Mouse (Mus musculus) adipocyte (in vitro differentiated cells): ENCODE results near the gene Fkbp14.

Experiments
- DNase-seq: peaks from one replicate; pipeline ENCODE4 v3.0.0-alpha.2; 2016; ENCODE audit warnings: low spot score

Fkbp14 gene

DNA sequence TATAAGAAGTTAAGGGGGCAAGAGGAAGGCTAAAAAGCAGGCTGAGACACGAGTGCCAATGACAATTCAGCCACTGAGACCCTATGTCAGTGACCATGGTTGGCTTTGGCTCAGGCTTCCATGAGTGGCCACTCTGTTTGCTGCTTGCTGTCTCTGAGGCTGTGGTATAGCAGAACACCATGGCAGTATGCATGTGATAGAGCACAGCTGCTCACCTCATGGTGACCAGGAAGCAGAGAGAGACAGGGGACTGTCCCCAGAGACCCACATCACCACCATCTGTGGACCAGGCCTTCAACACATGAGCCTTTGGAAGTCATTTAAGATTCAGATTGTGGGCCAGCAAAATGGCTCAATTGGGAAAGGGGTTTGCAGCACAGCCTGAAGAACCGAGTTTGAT is 53.5 kb downstream of the Fkbp14 start:
- no peak for DNase-seq

DNA sequence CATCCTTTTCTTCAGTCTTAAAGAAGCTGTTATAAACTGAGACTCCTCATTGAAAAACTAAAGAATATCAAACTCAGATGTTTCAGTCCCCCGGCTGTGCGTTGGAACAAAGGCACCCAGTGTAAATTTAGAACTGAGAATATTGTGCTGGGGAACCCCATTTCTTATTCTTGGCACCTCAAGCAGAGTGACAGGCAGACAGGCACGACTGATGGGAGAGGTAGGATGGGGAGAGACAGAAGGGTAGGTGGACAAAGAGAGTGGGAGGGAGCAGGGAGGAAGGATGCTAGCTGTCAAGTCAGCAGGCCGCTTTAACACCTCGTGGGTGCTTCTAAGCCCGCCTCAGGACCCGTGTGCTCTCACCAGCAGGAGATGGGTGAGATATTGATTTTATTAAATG is 54.3 kb downstream of the Fkbp14 start:
- DNase-seq: no peak

DNA sequence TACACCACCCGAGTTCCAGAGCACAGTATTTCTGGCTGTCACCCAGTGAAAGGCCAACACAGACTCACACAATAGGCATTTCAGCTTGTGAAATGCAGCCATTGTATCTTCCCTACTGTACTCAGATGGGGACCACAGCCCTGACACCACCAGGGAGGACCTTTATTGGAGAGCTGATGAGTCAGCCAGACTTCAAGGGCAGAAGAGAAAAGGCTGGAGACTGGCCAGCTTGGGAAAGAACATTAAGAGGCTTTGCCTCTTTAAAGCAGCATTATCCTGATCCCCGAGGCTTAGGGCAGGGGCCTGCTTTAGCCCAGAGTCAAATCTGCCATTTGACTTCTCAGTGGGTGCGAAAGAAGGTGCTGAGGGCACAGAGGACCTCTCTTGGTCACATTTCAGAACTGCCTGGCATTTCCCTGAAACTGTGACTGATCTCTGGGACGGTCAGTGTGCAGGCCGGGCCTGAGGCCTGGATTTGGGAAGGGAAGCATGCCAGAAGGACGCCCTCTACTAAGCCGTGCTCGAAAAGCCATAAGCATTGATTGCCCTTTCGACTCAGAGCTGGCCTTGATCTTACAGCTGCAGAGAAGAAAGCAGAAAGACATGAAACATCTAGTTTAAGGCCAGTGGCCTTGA is 56.7 kb downstream of the Fkbp14 start:
- DNase-seq: peak; percentile 26

DNA sequence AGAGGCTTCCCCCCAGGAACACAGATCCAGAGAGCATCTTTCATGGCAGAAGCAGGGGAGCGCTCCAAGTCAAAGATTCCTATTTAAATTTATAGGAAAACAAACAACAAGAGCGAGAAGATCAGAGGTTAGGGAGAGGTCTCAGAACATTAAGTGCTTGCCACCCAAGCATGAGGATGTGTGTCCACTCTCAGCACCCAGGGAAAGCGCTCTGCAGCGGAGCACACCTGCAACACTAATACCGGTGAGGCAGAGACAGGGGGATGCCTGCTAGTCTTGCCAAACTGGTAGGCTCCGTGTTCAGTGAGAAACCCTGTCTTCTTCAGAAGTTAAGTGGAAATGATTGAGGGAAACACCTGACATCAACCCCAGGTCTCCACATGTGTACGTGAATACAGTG is 57.7 kb downstream of the Fkbp14 start:
- no peak for DNase-seq

DNA sequence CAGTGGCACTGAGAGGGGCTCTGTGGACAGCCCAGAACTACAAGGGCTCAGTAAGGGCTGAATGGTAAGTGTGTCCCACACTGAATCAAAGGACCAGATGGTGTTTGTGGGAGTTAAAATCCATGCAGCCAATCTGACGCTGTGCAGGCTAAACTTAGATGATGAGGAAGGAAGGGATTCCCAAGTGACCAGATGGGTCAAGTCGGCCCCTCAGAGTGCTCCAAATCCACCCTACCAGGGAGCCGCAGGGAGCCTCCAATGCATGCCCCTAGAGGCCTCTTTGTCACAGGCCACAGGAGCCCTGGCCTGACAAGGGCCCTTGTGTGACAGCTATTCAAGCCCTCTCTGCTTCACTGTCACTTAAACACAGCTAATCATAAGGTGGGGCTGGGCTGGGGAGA is 58.3 kb downstream of the Fkbp14 start:
- DNase-seq: no peak

DNA sequence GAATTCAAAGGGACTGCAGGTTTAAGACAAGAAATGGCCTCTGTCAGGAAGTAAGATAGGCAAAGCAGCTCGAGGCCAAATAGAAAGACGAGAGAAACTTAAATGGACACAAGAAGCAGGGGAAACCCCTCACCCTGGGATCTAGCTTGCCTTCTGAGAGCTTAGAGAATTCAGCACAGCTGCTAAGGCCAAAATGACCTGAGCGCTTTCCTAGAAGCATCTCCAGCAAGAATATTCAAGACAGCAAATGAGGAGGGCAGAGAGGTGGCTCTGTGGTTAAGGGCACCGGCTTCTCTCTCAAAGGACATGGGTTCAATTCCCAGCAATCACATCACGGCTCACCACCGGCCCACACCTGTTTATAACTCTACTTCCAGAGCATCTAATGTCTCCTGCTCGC is 60.1 kb downstream of the Fkbp14 start:
- DNase-seq: no peak

DNA sequence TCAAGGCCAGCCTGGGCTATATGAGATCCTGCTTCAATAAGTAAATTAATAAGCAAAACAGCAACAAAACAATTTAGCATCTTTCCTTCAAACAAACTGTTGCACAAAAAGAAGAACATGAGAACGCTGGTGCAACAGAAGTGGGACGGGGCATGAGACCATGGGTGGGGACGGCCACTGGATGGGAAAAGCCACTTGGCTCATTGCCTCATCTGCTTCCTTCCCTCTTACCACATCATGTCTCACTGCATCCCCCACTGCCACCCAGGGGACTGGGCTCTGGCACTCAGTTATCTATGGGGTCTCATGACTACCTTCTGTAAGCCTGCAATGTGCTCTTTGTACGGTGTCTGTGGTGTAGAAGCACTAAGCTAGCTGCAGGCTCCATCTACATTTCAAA is 61.6 kb downstream of the Fkbp14 start:
- no peak for DNase-seq

DNA sequence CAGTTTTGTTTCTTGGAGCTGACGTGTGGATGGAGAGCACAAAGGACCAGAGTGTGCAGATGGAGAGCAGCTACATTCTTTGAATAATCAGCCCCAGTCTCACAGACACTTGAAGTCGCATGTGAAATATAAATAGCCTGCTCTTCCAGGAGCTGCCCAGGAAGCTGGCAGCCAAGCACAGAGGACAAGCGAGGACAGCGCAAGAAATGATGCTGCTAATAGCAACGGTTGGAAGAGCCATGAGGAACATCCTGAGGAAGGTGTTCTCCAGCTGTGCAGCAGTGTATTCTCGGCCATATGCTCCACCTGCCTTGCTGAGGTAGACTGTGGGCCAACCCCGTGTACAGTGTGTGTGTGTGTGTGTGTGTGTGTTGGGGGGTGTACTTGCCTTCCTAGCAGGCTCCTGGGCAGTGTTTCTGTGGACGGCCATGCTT is 66.0 kb downstream of the Fkbp14 start:
- no peak for DNase-seq

DNA sequence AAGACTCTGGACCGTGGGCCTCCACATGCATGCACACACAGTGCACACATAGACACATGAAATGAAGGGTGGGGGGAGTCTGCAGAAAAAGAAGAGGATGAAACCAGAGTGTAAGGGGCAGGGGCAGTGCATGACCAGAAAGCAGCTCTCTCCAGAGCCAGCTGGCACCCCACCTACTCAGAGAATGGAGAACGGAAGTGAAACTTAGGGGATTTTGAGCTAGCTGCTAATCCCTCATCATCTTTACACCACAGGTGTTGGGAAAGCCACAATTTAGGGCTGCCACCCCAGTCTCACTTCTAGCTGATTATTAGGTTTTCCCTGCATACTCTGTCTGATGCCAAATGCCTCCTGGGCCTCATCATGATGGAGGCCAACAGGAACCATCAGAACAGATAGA is 66.9 kb downstream of the Fkbp14 start:
- no peak for DNase-seq

DNA sequence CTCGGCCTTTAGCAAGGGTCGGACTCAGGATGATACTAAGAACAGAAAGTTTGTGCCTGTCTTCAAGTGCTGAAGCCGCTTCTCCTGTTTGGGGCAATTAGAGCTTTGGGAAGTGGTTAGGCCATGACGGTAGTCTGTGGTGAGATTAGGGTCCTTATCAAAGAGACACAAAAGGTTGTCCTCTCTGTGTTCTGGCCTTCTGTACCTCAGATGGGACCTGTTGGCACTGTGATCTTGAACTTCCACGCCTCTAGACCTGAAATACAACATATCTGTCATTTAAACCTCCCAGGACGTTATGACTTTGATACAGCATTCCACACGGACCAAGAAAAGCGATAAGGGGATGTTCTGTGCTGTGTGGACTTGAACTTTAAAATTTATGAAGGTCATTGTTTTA is 68.4 kb downstream of the Fkbp14 start:
- no peak for DNase-seq
